Comparison of ENCODE assay signal across 13 mouse cellular contexts in the genomic region with DNA sequence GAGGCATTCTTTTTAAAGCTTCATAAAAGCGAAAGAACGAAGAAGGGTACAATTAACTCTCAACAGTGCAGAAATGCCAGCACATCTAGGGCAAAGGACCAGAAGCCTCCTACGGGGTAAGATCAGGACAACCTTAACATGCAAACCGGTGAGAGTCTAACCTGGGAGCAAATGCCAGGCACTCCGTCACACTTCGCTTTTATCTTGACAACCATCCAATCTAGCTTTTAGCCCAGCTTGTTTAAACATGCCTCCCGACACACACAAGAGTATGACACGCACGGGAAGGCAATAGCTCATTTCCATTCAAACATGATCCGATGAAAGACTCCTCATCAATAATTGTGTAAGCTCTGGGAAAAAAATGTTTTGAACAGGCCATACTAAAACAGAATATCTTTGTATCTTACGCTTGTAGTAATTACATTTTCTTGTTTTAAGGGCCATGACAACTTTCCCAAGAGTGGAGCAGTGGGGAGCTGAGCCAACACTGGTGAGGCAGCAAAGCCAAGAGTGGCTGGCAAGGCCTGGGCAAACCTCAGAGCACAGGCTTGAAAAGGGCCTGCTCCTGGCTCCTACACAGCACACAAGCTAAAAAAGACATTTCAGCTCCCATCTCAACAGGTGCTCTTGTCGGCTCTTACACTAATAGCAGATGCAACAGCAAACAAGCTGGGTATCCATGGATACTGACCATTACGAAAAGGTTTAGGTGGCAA. TPM values are rescaled to one million over a fixed set of nuclear protein-coding genes. Genes with fewer than 3 reads are reported as not detected.
A peak's percentile ranks its signal among the peaks of the same experiment; 100 is the strongest.
DNase-seq lines count a peak whose midpoint lies in the region.
"Had no signal": no experiment of that assay in that cellular context is flagged by ENCODE, and none has a peak within 500 bp of the region (broad histone marks: within the 10 kb centered on the region; RNA-seq: fewer than 3 reads in every experiment).

No protein-coding gene starts in this region.

- intact Hi-C loops in gastrocnemius, postnatal 14 days (cut with DNase I; ENCODE audit: low total_unique reads): no loop called here

- DNase-seq in adrenal gland, postnatal 14 days: peak; percentile 15
- DNase-seq in adrenal gland, adult 2 months: no peak
- DNase-seq in gastrocnemius, postnatal 14 days: peak; percentile 7
- DNase-seq in gastrocnemius, postnatal 25 days: no peak
- DNase-seq in right cerebral cortex, postnatal 10 days (ENCODE audit: low spot score in 2 of 2): peak; percentile 33 to 49
- DNase-seq in right cerebral cortex, adult 18-20 months: no peak
- peak; percentile 67 for DNase-seq in fibroblast of lung, adult 2 months (ENCODE audit: low read depth)
- no peak for DNase-seq in embryo, embryonic 9.5 days (ENCODE audit: extremely low spot score)
- DNase-seq: cerebellum, adult 11 months; kidney, adult 18-20 months; liver, embryonic 13.5 days; lung, postnatal 4 days; thymus, postnatal 25 days had no signal

RNA-seq across cellular contexts. Expression of a gene that starts 10.4 kb away (rescaled TPM):
- total RNA-seq in adrenal gland, postnatal 14 days (2021): 3.8 and 4.0 TPM in 2 replicates
- total RNA-seq in adrenal gland, adult 2 months (2021): 1 to 10 TPM in 1 of 2 experiments, under 1 TPM in 1; 0.98 to 1.2 TPM
- 0.46 and 0.73 TPM in 2 replicates for polyA plus RNA-seq in adrenal gland, adult 2 months (2012; rRNA removed)
- 1 to 10 TPM; 1.6 TPM for total RNA-seq in gastrocnemius, postnatal 14 days (2021)
- total RNA-seq in gastrocnemius, postnatal 25 days (2021): 1 to 10 TPM; 1.2 to 1.3 TPM

Comparison
In these comparisons a context has a peak if more than half of its experiments do, and no peak if none do; other contexts are left out.
1. DNase-seq: peak in adrenal gland, postnatal 14 days (single experiment), gastrocnemius, postnatal 14 days (single experiment), right cerebral cortex, postnatal 10 days (2 of 2) and fibroblast of lung, adult 2 months (single experiment); none in adrenal gland, adult 2 months (single experiment), gastrocnemius, postnatal 25 days (single experiment), right cerebral cortex, adult 18-20 months (single experiment) and embryo, embryonic 9.5 days (single experiment).